Mouse (Mus musculus): Measurements from ENCODE around the gene Gm3594. TPM values are rescaled to one million over a fixed set of nuclear protein-coding genes. Genes with fewer than 3 reads are reported as not detected.
"Not testable (repeated sequence)": the region's sequence is repeated elsewhere in the genome, so short reads cannot be mapped to it uniquely, and the experiment has no call there.

Gene Gm3594
- not detected in 2 replicates for polyA plus RNA-seq (2014; fragmentation: Nextera tagmentation; extraction: Ambion mirVana)

- no CpG with 5 or more reads among the region's 4 CpGs for WGBS
- H3K4me1 ChIP-seq (ENCODE audit: control insufficient read depth, insufficient read depth, low read length); H3K4me3 ChIP-seq (ENCODE audit: low read depth, low read length); H3K4me2 ChIP-seq (replicated peaks; ENCODE audit: low read depth, low read length); H3K27me3 ChIP-seq (ENCODE audit: control insufficient read depth, insufficient read depth, low read length); H3K9ac ChIP-seq (replicated peaks; ENCODE audit: low read depth, low read length); H3K27ac ChIP-seq (ENCODE audit: low read length); ATAC-seq (ENCODE audit: insufficient number of reproducible peaks, insufficient read depth, low FRiP score, low read depth); H3K36me3 ChIP-seq (ENCODE audit: control insufficient read depth, insufficient read depth, low read length); H3K9me3 ChIP-seq (ENCODE audit: control insufficient read depth, low read depth, low read length): not testable (repeated sequence)
These were observed at the start of gene Gm3594 for GRCm38 (mm10) chr14:6444511-6444910. Gm3594 (minus strand) TSS chr14:6444611.

GRCm38 (mm10) chr14:6486331-6486730 lies 41.9 kb upstream of the Gm3594 start:
- not testable (repeated sequence) for H3K4me2 ChIP-seq (replicated peaks; ENCODE audit: low read depth, low read length); H3K27me3 ChIP-seq (ENCODE audit: control insufficient read depth, insufficient read depth, low read length); H3K27ac ChIP-seq (ENCODE audit: low read length); H3K4me3 ChIP-seq (ENCODE audit: low read depth, low read length); H3K9me3 ChIP-seq (ENCODE audit: control insufficient read depth, low read depth, low read length); H3K9ac ChIP-seq (replicated peaks; ENCODE audit: low read depth, low read length); ATAC-seq (ENCODE audit: insufficient number of reproducible peaks, insufficient read depth, low FRiP score, low read depth); H3K36me3 ChIP-seq (ENCODE audit: control insufficient read depth, insufficient read depth, low read length); H3K4me1 ChIP-seq (ENCODE audit: control insufficient read depth, insufficient read depth, low read length)
- 43% methylated on average over 1 of the region's 1 CpGs for WGBS

GRCm38 (mm10) chr14:6485541-6485940 lies 41.1 kb upstream of the Gm3594 start:
- H3K27ac ChIP-seq (ENCODE audit: low read length); ATAC-seq (ENCODE audit: insufficient number of reproducible peaks, insufficient read depth, low FRiP score, low read depth); H3K27me3 ChIP-seq (ENCODE audit: control insufficient read depth, insufficient read depth, low read length); H3K9ac ChIP-seq (replicated peaks; ENCODE audit: low read depth, low read length); H3K9me3 ChIP-seq (ENCODE audit: control insufficient read depth, low read depth, low read length); H3K4me1 ChIP-seq (ENCODE audit: control insufficient read depth, insufficient read depth, low read length); H3K36me3 ChIP-seq (ENCODE audit: control insufficient read depth, insufficient read depth, low read length); H3K4me3 ChIP-seq (ENCODE audit: low read depth, low read length); H3K4me2 ChIP-seq (replicated peaks; ENCODE audit: low read depth, low read length): not testable (repeated sequence)
- WGBS = no CpG with 5 or more reads among the region's 1 CpGs

GRCm38 (mm10) chr14:6482126-6482525 lies 37.7 kb upstream of the Gm3594 start:
- not testable (repeated sequence) for ATAC-seq (ENCODE audit: insufficient number of reproducible peaks, insufficient read depth, low FRiP score, low read depth); H3K27me3 ChIP-seq (ENCODE audit: control insufficient read depth, insufficient read depth, low read length); H3K27ac ChIP-seq (ENCODE audit: low read length); H3K4me3 ChIP-seq (ENCODE audit: low read depth, low read length); H3K9me3 ChIP-seq (ENCODE audit: control insufficient read depth, low read depth, low read length); H3K4me2 ChIP-seq (replicated peaks; ENCODE audit: low read depth, low read length); H3K36me3 ChIP-seq (ENCODE audit: control insufficient read depth, insufficient read depth, low read length); H3K4me1 ChIP-seq (ENCODE audit: control insufficient read depth, insufficient read depth, low read length); H3K9ac ChIP-seq (replicated peaks; ENCODE audit: low read depth, low read length)
- 64% methylated on average over 7 of the region's 8 CpGs for WGBS

GRCm38 (mm10) chr14:6471856-6472255 lies 27.4 kb upstream of the Gm3594 start:
- not testable (repeated sequence) for H3K9ac ChIP-seq (replicated peaks; ENCODE audit: low read depth, low read length); H3K9me3 ChIP-seq (ENCODE audit: control insufficient read depth, low read depth, low read length); H3K27ac ChIP-seq (ENCODE audit: low read length); ATAC-seq (ENCODE audit: insufficient number of reproducible peaks, insufficient read depth, low FRiP score, low read depth); H3K36me3 ChIP-seq (ENCODE audit: control insufficient read depth, insufficient read depth, low read length); H3K4me3 ChIP-seq (ENCODE audit: low read depth, low read length); H3K4me1 ChIP-seq (ENCODE audit: control insufficient read depth, insufficient read depth, low read length); H3K27me3 ChIP-seq (ENCODE audit: control insufficient read depth, insufficient read depth, low read length); H3K4me2 ChIP-seq (replicated peaks; ENCODE audit: low read depth, low read length)
- 93% methylated on average over 1 of the region's 1 CpGs for WGBS

- not testable (repeated sequence) for H3K36me3 ChIP-seq (ENCODE audit: control insufficient read depth, insufficient read depth, low read length)
- WGBS = 70% methylated on average over 2 of the region's 4 CpGs
These were observed 3.6 kb downstream of the Gm3594 start for GRCm38 (mm10) chr14:6440774-6441173.

GRCm38 (mm10) chr14:6440206-6440605 lies 4.2 kb downstream of the Gm3594 start:
- H3K9me3 ChIP-seq (ENCODE audit: control insufficient read depth, low read depth, low read length); H3K36me3 ChIP-seq (ENCODE audit: control insufficient read depth, insufficient read depth, low read length); ATAC-seq (ENCODE audit: insufficient number of reproducible peaks, insufficient read depth, low FRiP score, low read depth); H3K9ac ChIP-seq (replicated peaks; ENCODE audit: low read depth, low read length); H3K4me1 ChIP-seq (ENCODE audit: control insufficient read depth, insufficient read depth, low read length); H3K27ac ChIP-seq (ENCODE audit: low read length); H3K4me2 ChIP-seq (replicated peaks; ENCODE audit: low read depth, low read length); H3K4me3 ChIP-seq (ENCODE audit: low read depth, low read length); H3K27me3 ChIP-seq (ENCODE audit: control insufficient read depth, insufficient read depth, low read length): not testable (repeated sequence)
- 58% methylated on average over 1 of the region's 5 CpGs for WGBS

More at GRCm38 (mm10) chr14:6440774-6441173, 3.6 kb downstream of the Gm3594 start:
- H3K9me3 ChIP-seq (ENCODE audit: control insufficient read depth, low read depth, low read length); H3K4me2 ChIP-seq (replicated peaks; ENCODE audit: low read depth, low read length); H3K4me3 ChIP-seq (ENCODE audit: low read depth, low read length); H3K27me3 ChIP-seq (ENCODE audit: control insufficient read depth, insufficient read depth, low read length); H3K9ac ChIP-seq (replicated peaks; ENCODE audit: low read depth, low read length); H3K27ac ChIP-seq (ENCODE audit: low read length); ATAC-seq (ENCODE audit: insufficient number of reproducible peaks, insufficient read depth, low FRiP score, low read depth); H3K4me1 ChIP-seq (ENCODE audit: control insufficient read depth, insufficient read depth, low read length): not testable (repeated sequence)

- not testable (repeated sequence) for H3K4me2 ChIP-seq (replicated peaks; ENCODE audit: low read depth, low read length); H3K4me3 ChIP-seq (ENCODE audit: low read depth, low read length); H3K36me3 ChIP-seq (ENCODE audit: control insufficient read depth, insufficient read depth, low read length); H3K9ac ChIP-seq (replicated peaks; ENCODE audit: low read depth, low read length); H3K9me3 ChIP-seq (ENCODE audit: control insufficient read depth, low read depth, low read length); H3K27ac ChIP-seq (ENCODE audit: low read length); H3K27me3 ChIP-seq (ENCODE audit: control insufficient read depth, insufficient read depth, low read length); H3K4me1 ChIP-seq (ENCODE audit: control insufficient read depth, insufficient read depth, low read length); ATAC-seq (ENCODE audit: insufficient number of reproducible peaks, insufficient read depth, low FRiP score, low read depth)
- WGBS = 8% methylated on average over 9 of the region's 42 CpGs
These were observed 17.6 kb downstream of the Gm3594 start for GRCm38 (mm10) chr14:6426766-6427165.

GRCm38 (mm10) chr14:6426353-6426752 lies 18.1 kb downstream of the Gm3594 start:
- H3K4me3 ChIP-seq (ENCODE audit: low read depth, low read length); H3K27me3 ChIP-seq (ENCODE audit: control insufficient read depth, insufficient read depth, low read length); H3K4me1 ChIP-seq (ENCODE audit: control insufficient read depth, insufficient read depth, low read length); ATAC-seq (ENCODE audit: insufficient number of reproducible peaks, insufficient read depth, low FRiP score, low read depth); H3K27ac ChIP-seq (ENCODE audit: low read length); H3K9me3 ChIP-seq (ENCODE audit: control insufficient read depth, low read depth, low read length); H3K9ac ChIP-seq (replicated peaks; ENCODE audit: low read depth, low read length); H3K36me3 ChIP-seq (ENCODE audit: control insufficient read depth, insufficient read depth, low read length): not testable (repeated sequence)
- 0 out of 2 replicates have a peak overlapping the region, but pooled peaks have one; percentile 26 for H3K4me2 ChIP-seq (replicated peaks; ENCODE audit: low read depth, low read length)
- 23% methylated on average over 20 of the region's 22 CpGs for WGBS

All from stomach, embryonic 14.5 days (tissue).